Mouse (Mus musculus) lung, postnatal 0 days (tissue): Measurements from ENCODE around the gene Ap5z1.

Experiments used
- CTCF ChIP-seq: IDR thresholded peaks from 2 replicates; pipeline ENCODE4 v1.5.1; 2016; ENCODE audit warnings: antibody characterized with exemption, mild to moderate bottlenecking
- EP300 ChIP-seq: IDR thresholded peaks from 2 replicates; pipeline ENCODE4 v1.6.1; 2016; ENCODE audit warnings: antibody characterized with exemption, mild to moderate bottlenecking, control low read depth

- no peak for TF ChIP-seq CTCF
- no peak for TF ChIP-seq EP300
Measured at GRCm38 (mm10) chr5:142473696-142474095, 10.0 kb downstream of the Ap5z1 start.
